Mouse (Mus musculus): ENCODE data around the gene Aldh1a3. TPM values are rescaled to one million over a fixed set of nuclear protein-coding genes. Genes with fewer than 3 reads are reported as not detected.

The Aldh1a3 gene
- total RNA-seq, 2 experiments from 2014 or later: 2.4 to 5.5 TPM

GRCm38 (mm10) chr7:66384891-66385290 lies 42.4 kb downstream of the Aldh1a3 start:
- intact Hi-C loops (cut with DNase I): no loop called here
- no peak for DNase-seq (ENCODE audit: extremely low spot score in 1 of 2, low spot score in 2 of 2)

- intact Hi-C loops (cut with DNase I): no loop called here
- DNase-seq (ENCODE audit: extremely low spot score in 1 of 2, low spot score in 2 of 2): no peak
These were observed 43.1 kb downstream of the Aldh1a3 start for GRCm38 (mm10) chr7:66384213-66384612.

GRCm38 (mm10) chr7:66376560-66376959 lies 50.8 kb downstream of the Aldh1a3 start:
- no peak for DNase-seq (ENCODE audit: extremely low spot score in 1 of 2, low spot score in 2 of 2)

GRCm38 (mm10) chr7:66375736-66376135 lies 51.6 kb downstream of the Aldh1a3 start:
- intact Hi-C loops (cut with DNase I): no loop called here
- no peak for DNase-seq (ENCODE audit: extremely low spot score in 1 of 2, low spot score in 2 of 2)

More at GRCm38 (mm10) chr7:66376560-66376959, 50.8 kb downstream of the Aldh1a3 start:
- intact Hi-C loops (cut with DNase I): no loop called here

GRCm38 (mm10) chr7:66373391-66373790 lies 53.9 kb downstream of the Aldh1a3 start:
- intact Hi-C loops (cut with DNase I): no loop called here
- no peak for DNase-seq (ENCODE audit: extremely low spot score in 1 of 2, low spot score in 2 of 2)

GRCm38 (mm10) chr7:66370970-66371369 lies 56.3 kb downstream of the Aldh1a3 start:
- no peak for DNase-seq (ENCODE audit: extremely low spot score in 1 of 2, low spot score in 2 of 2)
- intact Hi-C loops (cut with DNase I): no loop called here

- intact Hi-C loops (cut with DNase I): no loop called here
- DNase-seq (ENCODE audit: extremely low spot score in 1 of 2, low spot score in 2 of 2): no peak
These were observed 57.3 kb downstream of the Aldh1a3 start for GRCm38 (mm10) chr7:66369934-66370445.

- DNase-seq (ENCODE audit: extremely low spot score in 1 of 2, low spot score in 2 of 2): no peak
- intact Hi-C loops (cut with DNase I): no loop called here
These were observed 58.0 kb downstream of the Aldh1a3 start for GRCm38 (mm10) chr7:66369071-66369933.

GRCm38 (mm10) chr7:66365904-66366303 lies 61.4 kb downstream of the Aldh1a3 start, which contains the start of gene Gm10974:
Gene Gm10974 (plus strand): TSS chr7:66365905.
- intact Hi-C loops (cut with DNase I): no loop called here
- peak in 1 of 2 experiments; percentile 40 for DNase-seq (ENCODE audit: extremely low spot score in 1 of 2, low spot score in 2 of 2)

GRCm38 (mm10) chr7:66365411-66365810 lies 61.9 kb downstream of the Aldh1a3 start:
- intact Hi-C loops (cut with DNase I): no loop called here
- no peak for DNase-seq (ENCODE audit: extremely low spot score in 1 of 2, low spot score in 2 of 2)

GRCm38 (mm10) chr7:66364491-66364890 lies 62.8 kb downstream of the Aldh1a3 start:
- no peak for DNase-seq (ENCODE audit: extremely low spot score in 1 of 2, low spot score in 2 of 2)
- intact Hi-C loops (cut with DNase I): no loop called here

GRCm38 (mm10) chr7:66359044-66359443 lies 68.3 kb downstream of the Aldh1a3 start:
- DNase-seq (ENCODE audit: extremely low spot score in 1 of 2, low spot score in 2 of 2): no peak
- intact Hi-C loops (cut with DNase I): no loop called here

- no peak for DNase-seq (ENCODE audit: extremely low spot score in 1 of 2, low spot score in 2 of 2)
- intact Hi-C loops (cut with DNase I): no loop called here
These were observed 68.9 kb downstream of the Aldh1a3 start for GRCm38 (mm10) chr7:66358461-66358860.

GRCm38 (mm10) chr7:66355791-66356522 lies 71.4 kb downstream of the Aldh1a3 start:
- intact Hi-C loops (cut with DNase I): no loop called here
- DNase-seq (ENCODE audit: extremely low spot score in 1 of 2, low spot score in 2 of 2): no peak

GRCm38 (mm10) chr7:66354911-66355310 lies 72.4 kb downstream of the Aldh1a3 start:
- DNase-seq (ENCODE audit: extremely low spot score in 1 of 2, low spot score in 2 of 2): no peak
- intact Hi-C loops (cut with DNase I): no loop called here

- DNase-seq (ENCODE audit: extremely low spot score in 1 of 2, low spot score in 2 of 2): no peak
- intact Hi-C loops (cut with DNase I): no loop called here
These were observed 76.2 kb downstream of the Aldh1a3 start for GRCm38 (mm10) chr7:66351074-66351473.

- intact Hi-C loops (cut with DNase I): no loop called here
- DNase-seq (ENCODE audit: extremely low spot score in 1 of 2, low spot score in 2 of 2): no peak
These were observed 77.6 kb downstream of the Aldh1a3 start for GRCm38 (mm10) chr7:66349670-66350069.

- intact Hi-C loops (cut with DNase I): no loop called here
- no peak for DNase-seq (ENCODE audit: extremely low spot score in 1 of 2, low spot score in 2 of 2)
These were observed 78.7 kb downstream of the Aldh1a3 start for GRCm38 (mm10) chr7:66348588-66348987.

- DNase-seq (ENCODE audit: extremely low spot score in 1 of 2, low spot score in 2 of 2): no peak
- intact Hi-C loops (cut with DNase I): no loop called here
These were observed 80.2 kb downstream of the Aldh1a3 start for GRCm38 (mm10) chr7:66346959-66347663.
